Mouse (Mus musculus) spleen, adult 2 months (tissue): ENCODE data around the gene Plppr2.

Experiments used
- CTCF ChIP-seq: fragments of 200-500 bp; IDR thresholded peaks from 2 replicates; pipeline ENCODE4 v1.5.1; 2011; ENCODE audit warnings: mild to moderate bottlenecking, inconsistent platforms; ENCODE audit not compliant: insufficient read depth, insufficient read length, insufficient replicate concordance; ENCODE audit errors: extremely low read depth
- POLR2A ChIP-seq: fragments of 200-500 bp; IDR thresholded peaks from 2 replicates; pipeline ENCODE4 v1.6.1; 2011; ENCODE audit warnings: low read depth, low read length, inconsistent platforms

DNA sequence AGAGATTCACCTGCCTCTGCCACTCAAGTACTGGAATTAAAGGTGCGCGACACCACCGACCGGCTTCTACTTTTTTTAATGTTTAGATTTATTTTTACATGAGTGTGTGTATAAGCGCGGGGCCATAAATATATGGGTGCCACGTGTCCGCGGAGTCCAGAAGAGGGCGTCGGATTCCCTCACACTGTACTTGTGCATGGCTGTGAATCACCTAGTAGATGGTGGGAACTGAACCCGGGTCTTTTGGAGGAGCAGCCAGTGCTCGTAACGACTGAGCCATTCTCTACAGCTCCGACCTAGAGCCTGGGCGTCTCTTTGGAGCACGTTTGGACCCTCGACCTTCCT, 18.4 kb downstream of the Plppr2 start:
- TF ChIP-seq CTCF, result peak; percentile 18; the same call in 1 of the 2 replicates
- TF ChIP-seq POLR2A, result no peak; the same call in 1 of the 2 replicates
